Mouse (Mus musculus) kidney, adult 2 months (tissue): ENCODE results near the gene Dus1l.

ENCODE experiments used
- CTCF ChIP-seq: fragments of 200-500 bp; conservative IDR thresholded peaks from 2 replicates; pipeline ENCODE4 v1.5.1; 2011; ENCODE audit warnings: low read depth, mild to moderate bottlenecking, control low read depth, low read length, moderate library complexity, mixed read lengths; ENCODE audit not compliant: insufficient read depth, insufficient read length
- POLR2A ChIP-seq: fragments of 200-500 bp; IDR thresholded peaks from one replicate; pipeline ENCODE4 v1.6.1; 2011; ENCODE audit warnings: low read depth, low read length, control low read depth

GRCm38 (mm10) chr11:120785145-120785544 is 11.1 kb downstream of the Dus1l start:
- TF ChIP-seq CTCF (no peak), POLR2A (no peak)
